Mouse (Mus musculus) bone marrow macrophage, adult 2 months (primary cell): ENCODE measurements around the gene Ddx19a. TPM values are rescaled to one million over a fixed set of nuclear protein-coding genes. Genes with fewer than 3 reads are reported as not detected.
"Not testable (repeated sequence)": the region's sequence is repeated elsewhere in the genome, so short reads cannot be mapped to it uniquely, and the experiment has no call there.

Source experiments
- H3K27ac ChIP-seq: 2 replicates; pipeline ENCODE4 v1.5.1; 2012; ENCODE audit warnings: low read depth, low read length; ENCODE audit not compliant: insufficient read depth
- H3K4me1 ChIP-seq: 2 replicates; pipeline ENCODE4 v1.6.1; 2012; ENCODE audit warnings: low read length; ENCODE audit not compliant: control insufficient read depth, insufficient read depth
- H3K4me3 ChIP-seq: 2 replicates; pipeline ENCODE4 v1.5.1; 2012; ENCODE audit warnings: mild to moderate bottlenecking, low read length, moderate library complexity; ENCODE audit not compliant: insufficient read depth
- CTCF ChIP-seq: IDR thresholded peaks from 2 replicates; pipeline ENCODE4 v1.5.1; 2012; ENCODE audit warnings: low read depth, mild to moderate bottlenecking, low read length, moderate library complexity
- POLR2A ChIP-seq: IDR thresholded peaks from 2 replicates; pipeline ENCODE4 v1.6.1; 2012; ENCODE audit warnings: mild to moderate bottlenecking, low read depth, low read length, borderline replicate concordance
- polyA plus RNA-seq: library from polyadenylated mRNA; stranded (reverse); fragments of >200 nt; gene quantifications from 2 replicates; pipeline ENCODE4 v1.2.4, GENCODE M21; 2012; ENCODE audit not compliant: missing spikeins, insufficient read depth, insufficient read length

The Ddx19a gene
- polyA plus RNA-seq, 1 experiment, result 36.1 TPM

DNA sequence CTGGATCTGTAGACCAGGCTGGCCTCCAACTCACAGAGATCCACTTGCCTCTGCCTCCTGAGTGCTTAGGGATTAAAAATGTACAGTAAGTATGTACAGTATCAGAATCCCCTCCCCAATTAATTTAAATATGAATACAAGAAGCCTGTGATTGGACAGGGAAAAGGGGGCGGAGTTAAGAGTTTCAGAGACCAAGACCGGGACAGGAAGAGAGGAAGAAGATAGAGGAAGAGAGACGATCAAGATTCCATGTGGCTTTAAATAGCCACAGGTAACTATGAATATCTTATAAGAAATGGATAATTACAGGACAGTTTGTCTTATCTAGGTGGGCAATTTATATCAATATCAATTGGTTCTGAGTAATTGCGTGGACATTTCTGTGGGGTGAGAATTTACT is 32.0 kb upstream of the Ddx19a start:
- H3K27ac ChIP-seq, result no peak overlapping the region
- peak overlapping the region; percentile 54 for H3K4me3 ChIP-seq
- peaks cover 11% of the 10 kb centered on the region for H3K4me1 ChIP-seq
- no peak for TF ChIP-seq CTCF
- TF ChIP-seq POLR2A, result no peak

GRCm38 (mm10) chr8:111027391-111027937 is 29.9 kb upstream of the Ddx19a start:
- Histone ChIP-seq H3K4me3 (peak overlapping the region; percentile 84), H3K4me1 (peaks cover 10% of the 10 kb centered on the region), H3K27ac (peak overlapping the region; percentile 29; the same call in 1 of the 2 replicates)
- TF ChIP-seq CTCF (no peak), POLR2A (no peak)

- H3K27ac ChIP-seq, H3K4me3 ChIP-seq, H3K4me1 ChIP-seq: not testable (repeated sequence)
These were observed 29.0 kb upstream of the Ddx19a start for GRCm38 (mm10) chr8:111026609-111027008.

- H3K4me3 ChIP-seq, H3K4me1 ChIP-seq, H3K27ac ChIP-seq: not testable (repeated sequence)
These were observed 12.8 kb upstream of the Ddx19a start for GRCm38 (mm10) chr8:111010230-111010991.

DNA sequence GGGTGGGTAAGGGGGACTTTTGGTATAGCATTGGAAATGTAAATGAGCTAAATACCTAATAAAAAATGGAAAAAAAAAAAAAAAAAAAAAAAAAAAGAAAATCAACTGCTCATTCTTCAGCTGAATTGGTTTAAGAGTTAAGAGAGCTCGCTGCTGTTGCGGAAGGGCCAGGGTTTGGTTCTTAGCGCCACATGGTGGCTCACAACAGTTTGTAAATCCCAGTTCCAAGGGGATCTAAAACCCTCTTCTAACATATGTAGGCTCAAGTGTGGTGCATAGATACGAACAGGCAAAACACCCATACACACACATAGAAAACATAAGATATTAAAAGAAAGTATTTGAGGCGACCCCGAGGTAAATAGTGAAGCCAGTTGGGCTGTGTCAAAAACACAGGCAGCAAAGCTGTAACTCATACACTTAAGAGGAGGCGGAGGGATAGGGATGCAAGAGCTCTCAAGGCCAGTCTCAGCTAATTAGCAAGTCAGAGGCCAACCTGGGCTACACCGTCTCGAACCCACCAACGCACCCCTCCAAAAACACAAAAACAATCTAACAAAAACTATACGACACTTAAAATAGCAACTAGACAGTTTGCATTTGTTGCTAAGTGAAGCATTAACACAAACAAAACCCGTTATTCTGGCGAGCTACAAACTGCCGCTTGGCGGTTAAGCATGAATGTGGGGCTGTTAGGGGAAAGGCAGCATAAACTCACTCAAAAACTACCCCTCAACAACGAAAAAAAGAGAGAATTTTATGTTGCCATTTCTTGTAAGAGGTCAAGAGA is 764 bp downstream of the Ddx19a start:
- Histone ChIP-seq H3K27ac (no peak overlapping the region), H3K4me1 (peaks cover 2% of the 10 kb centered on the region)
- TF ChIP-seq CTCF (no peak), POLR2A (no peak)

DNA sequence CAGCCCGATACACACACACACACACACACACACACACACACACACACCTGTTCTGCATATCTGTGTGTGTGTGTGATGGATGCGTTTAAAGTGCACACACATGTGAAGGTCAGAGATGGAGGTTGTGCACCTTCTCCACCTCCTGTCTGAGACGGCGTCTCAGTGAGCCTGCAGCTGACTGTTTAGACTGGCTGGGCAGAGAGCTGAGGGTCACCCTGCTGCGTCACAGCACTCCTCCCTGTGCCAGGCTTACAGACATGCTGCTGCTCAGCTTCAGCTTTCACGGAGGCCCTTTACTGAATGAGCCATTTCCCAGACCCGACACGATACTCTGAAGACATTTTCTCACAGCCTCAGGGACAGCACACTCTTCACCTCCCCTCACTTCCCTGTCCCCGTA is 7.6 kb downstream of the Ddx19a start:
- no peak overlapping the region for H3K4me3 ChIP-seq
- TF ChIP-seq CTCF, result no peak
- no peaks in the 10 kb centered on the region; the same call in 1 of the 2 replicates for H3K4me1 ChIP-seq
- no peak overlapping the region for H3K27ac ChIP-seq

More for the DNA sequence above, 764 bp downstream of the Ddx19a start:
- H3K4me3 ChIP-seq, result peak overlapping the region; percentile 85

DNA sequence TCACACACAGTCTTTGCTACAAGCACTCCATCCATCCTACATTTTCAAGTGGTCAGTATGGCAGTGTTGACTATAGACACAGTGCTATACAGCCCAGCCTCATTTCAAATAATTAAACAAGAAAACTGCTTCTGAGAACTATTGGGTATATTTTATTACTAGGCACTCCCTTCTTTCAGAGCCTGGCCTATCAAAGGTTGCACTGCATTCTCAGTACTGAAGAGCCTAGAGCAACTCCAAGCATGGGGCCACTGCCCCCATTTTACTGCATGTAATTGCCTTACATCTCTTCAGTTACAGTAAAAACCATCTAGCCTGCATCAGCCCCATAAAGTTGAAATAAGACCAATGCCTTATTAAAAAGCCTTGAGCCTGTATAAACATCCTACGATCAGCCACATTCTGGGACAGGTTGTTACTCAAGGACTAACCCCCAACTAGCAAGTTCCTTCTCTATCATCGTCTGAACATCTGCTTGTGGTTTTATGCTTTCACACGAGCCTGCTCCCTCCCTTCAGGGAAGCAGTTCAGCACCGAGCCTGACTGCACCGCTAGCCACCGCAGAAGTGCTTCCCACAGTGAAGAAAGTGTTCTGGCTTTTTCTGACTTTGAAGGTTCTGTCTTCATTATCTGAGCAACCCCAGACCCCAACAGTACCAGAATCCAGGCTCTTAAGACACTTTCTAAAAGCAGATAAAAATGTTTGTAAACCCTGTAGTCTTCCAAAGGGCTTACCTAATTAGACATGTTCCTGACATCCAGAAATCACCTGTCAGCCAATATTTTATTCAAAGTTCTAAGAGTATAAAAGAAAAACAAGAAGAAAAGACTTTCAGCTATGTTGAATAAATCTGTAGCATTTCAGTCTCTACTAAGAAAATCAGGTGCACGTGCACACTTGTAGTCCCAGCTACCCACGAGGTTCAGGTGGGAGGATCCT is 9.5 kb downstream of the Ddx19a start:
- H3K27ac ChIP-seq, result no peak overlapping the region
- no peaks in the 10 kb centered on the region; the same call in 1 of the 2 replicates for H3K4me1 ChIP-seq
- TF ChIP-seq CTCF (no peak), POLR2A (no peak)
- no peak overlapping the region for H3K4me3 ChIP-seq

DNA sequence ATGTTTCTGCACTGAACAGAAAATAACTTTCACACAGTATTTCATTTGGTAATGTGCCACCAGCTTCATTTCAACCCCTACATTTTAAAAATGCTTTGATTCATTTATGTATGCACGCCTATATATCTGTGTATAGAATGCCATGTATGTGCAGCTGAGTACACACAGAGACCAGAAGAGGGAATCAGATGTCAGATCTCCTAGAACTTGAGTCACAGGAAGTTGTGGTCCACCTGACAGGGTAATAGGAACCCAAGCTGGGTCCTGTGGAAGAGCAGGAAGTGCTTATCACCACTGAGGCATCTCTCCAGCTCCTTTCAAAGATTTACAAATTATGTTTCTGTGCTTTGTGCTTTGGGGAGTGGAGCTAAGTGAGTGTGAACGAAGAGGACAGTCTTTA is 16.3 kb downstream of the Ddx19a start:
- no peak overlapping the region for H3K27ac ChIP-seq
- TF ChIP-seq CTCF (no peak), POLR2A (no peak)
- H3K4me1 ChIP-seq, result no peaks in the 10 kb centered on the region
- H3K4me3 ChIP-seq, result no peak overlapping the region

- H3K4me3 ChIP-seq, H3K4me1 ChIP-seq, H3K27ac ChIP-seq: not testable (repeated sequence)
These were observed 19.6 kb downstream of the Ddx19a start for GRCm38 (mm10) chr8:110977987-110978386.

DNA sequence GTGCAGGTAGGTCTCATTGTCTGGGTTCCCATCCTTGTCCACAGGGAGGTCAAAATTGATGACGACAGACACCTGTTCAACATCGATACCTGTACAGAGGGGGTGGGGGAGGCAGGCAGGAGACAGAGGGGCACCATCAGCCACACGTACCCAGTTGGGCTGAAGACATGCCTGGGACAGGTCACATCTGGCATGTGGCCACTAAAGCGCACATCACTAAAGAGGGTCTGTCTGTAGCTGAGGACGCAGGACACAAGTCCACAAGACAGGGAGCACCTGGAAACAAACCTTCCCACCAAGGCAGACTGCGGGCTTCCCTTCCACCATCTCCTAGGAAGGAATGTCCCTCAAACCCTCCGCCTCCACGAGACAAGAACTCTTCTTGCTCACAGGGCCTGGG is 21.1 kb downstream of the Ddx19a start:
- H3K4me3 ChIP-seq, H3K27ac ChIP-seq, H3K4me1 ChIP-seq: not testable (repeated sequence)
